Mouse (Mus musculus) gastrocnemius, postnatal 36 days (tissue): ENCODE data around the gene Fyn. TPM values are rescaled to one million over a fixed set of nuclear protein-coding genes. Genes with fewer than 3 reads are reported as not detected.

ENCODE experiments used
- total RNA-seq, 2 experiments: library from RNA; stranded (reverse); gene quantifications; 2 replicates each; pipeline ENCODE4 v1.2.3; 2021

Fyn gene
- total RNA-seq, 2 experiments from 2014 or later = 6.7 to 8.0 TPM

Other genes with a start within 250 kb of the Fyn start
- gene Fam229b, start 234.9 kb upstream of the Fyn start, total RNA-seq = 1 to 10 TPM; 4.0 to 4.2 TPM
- 1 to 10 TPM in 1 of 2 experiments, under 1 TPM in 1; 0.46 to 1.0 TPM for gene Tube1, start 234.9 kb upstream of the Fyn start, total RNA-seq
- gene Ccn6, start 205.1 kb upstream of the Fyn start, total RNA-seq = not detected
- gene Traf3ip2, start 244.1 kb downstream of the Fyn start, total RNA-seq = 1 to 10 TPM; 4.9 to 5.1 TPM